Mouse (Mus musculus): ENCODE data around the gene Pigk.
A peak's percentile ranks its signal among the peaks of the same experiment; 100 is the strongest.

Gene Pigk

DNA sequence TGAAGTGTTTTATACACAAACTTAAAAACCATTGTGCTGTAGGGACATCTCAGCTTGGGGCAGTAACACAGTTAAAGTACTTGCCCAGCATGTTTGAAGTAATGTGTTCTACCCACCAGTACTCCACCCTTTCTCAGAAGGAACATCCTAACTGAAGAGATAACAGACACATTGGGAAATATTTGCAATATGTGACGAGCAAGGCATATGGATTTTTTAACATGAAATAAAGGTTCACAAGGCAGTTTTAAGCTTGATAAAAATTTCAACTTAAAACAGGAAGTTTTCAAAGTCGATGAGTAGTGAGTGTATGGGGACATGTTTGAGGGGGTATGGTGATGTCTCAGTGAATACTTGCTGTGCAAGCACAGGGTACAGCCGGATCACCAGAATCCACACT lies 222.4 kb downstream of the Pigk start:
- no peak for DNase-seq (ENCODE audit: low spot score)

DNA sequence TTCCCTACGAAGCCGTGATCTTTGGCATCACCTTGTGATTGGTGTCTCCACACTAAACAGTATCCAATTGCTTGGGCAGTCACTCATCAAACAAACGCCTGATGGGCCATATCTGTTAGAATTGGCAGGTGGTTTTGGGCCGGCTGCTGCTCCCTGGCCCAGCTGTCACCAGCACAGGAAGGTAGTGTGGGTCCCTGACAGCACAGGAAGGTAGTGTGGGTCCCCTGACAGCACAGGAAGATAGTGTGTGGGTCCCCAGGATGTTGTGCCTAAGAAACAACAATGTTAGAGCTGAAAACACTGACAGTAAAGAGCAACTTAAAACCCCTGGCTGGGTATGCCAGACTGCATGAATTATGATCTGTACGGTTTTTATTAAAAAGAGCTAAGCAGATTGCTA lies 227.8 kb downstream of the Pigk start:
- no peak for DNase-seq (ENCODE audit: low spot score)

DNA sequence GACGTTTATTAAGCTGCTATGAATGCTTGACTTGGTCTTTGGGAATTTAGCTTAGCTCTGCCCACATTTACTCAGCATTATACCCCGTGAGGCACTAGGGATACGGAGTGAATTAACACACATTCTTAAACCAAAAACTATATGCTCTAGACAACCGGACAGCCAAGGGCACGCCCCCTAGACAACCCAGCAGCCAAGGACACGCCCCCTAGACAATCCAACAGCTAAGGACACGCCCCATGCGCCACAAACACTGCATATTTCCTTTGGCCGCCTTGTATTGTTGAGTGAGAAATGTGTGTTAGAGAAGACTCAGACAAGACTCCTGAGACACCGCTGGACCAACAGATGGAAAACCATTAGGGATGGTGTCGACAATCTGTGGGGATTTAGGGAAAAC lies 229.1 kb downstream of the Pigk start:
- DNase-seq (ENCODE audit: low spot score) = no peak

DNA sequence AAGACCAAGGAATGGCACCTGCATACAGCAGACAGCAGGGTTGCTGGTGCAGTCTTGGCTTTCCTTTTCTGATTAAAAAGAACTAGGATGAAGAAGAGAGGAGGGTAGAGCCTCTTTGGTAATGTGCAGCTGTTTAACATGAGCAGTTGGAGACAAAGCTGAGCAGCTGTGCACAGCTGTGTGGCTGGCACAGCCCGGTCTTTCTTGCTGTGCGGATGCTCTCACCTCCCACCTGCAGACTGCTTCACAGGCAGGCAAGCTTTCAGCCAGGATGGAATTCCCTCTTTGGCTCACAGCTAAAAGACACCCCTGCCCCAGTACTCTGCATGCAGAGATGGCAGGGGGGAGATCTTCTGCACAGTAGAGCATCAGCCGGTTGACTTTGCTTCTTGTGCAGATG lies 230.9 kb downstream of the Pigk start:
- DNase-seq (ENCODE audit: low spot score) = no peak

DNA sequence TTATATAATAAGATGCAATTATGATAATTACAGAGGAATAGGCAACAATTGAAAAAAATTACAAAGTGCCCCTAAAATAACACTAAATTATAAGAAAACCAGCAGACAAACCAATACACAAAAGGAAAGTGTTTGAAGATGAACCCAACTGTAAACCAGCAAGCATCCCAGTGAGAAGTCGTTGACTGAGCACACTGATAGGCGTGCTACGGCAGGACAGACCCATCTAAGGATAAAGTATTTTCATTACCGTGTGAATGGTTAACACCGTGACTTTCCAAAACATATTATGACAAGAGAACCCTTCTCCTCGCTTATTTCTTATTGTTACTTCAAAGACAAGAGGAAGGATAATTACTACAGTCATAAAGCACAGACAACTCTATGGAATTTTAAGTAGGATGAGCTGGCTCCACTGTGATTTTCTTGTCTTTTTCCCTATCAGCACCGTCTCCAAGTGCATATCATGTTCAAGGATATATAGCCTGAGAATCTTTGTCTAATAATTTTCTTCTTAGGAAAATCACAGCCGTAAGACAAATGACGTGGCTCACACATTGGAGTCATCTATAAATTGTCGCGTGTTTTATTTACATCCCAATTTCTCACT lies 233.2 kb downstream of the Pigk start:
- no peak for DNase-seq (ENCODE audit: low spot score)

DNA sequence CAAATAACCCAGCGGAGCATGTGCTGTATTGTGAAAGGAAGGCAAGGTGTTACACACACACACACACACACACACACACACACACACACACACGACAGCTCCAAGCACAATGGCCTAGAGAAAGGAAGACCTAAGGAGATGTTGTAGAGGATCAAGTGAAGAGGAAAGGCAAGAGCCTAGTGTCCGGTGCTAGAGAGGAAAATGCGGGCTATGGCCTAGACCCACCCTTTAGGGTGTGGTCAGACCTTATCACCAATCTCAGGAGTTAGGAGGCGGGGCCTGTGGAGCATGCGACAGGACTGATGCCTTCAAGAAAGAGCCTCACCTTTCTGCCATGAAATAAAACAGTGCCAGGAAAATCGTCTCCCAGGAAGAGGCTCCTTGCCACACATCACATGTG lies 234.7 kb downstream of the Pigk start:
- no peak for DNase-seq (ENCODE audit: low spot score)

DNA sequence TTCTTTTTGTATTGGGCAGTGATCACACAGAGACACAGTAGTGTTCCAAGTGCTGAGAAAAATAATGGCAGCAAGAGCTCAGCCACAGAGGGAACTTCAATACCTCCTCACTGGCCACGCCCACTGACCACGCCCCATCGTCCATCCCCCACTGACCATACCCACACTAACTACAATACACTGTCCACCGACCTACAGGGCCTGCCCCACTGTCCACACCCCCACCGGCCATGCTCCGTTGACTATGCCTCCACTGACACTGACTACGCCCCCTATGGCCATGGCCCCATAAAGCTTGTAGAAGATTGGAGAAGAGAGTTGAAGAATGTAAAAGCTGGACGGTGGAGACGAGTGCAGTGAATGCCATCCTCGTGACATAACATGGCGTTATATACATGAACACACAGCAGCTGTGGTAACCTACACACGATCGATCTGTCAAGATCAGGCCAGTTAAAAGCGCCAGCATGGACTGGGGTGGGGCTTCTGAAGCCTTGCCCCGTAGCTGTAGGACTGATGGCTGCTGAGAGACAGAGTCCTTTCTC lies 235.4 kb downstream of the Pigk start:
- no peak for DNase-seq (ENCODE audit: low spot score)

DNA sequence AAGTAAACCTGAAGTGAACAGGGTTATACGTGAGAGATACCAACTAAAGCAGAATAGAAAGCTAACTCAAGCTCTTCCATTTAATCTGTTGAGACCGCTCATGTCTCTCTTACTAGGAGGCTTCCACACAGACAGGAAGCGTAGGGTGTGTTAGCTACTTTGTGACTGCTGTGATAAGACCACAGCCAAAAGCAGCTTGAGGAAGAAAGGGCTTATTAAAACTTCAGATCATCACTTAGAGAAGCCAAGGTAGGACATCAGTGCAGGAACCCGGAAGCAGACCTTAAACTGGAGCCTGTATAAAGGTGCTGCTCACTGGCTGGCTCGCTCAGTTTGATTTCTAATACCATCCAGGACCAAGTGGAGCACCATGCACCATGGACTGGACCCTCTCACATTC lies 236.4 kb downstream of the Pigk start:
- no peak for DNase-seq (ENCODE audit: low spot score)

DNA sequence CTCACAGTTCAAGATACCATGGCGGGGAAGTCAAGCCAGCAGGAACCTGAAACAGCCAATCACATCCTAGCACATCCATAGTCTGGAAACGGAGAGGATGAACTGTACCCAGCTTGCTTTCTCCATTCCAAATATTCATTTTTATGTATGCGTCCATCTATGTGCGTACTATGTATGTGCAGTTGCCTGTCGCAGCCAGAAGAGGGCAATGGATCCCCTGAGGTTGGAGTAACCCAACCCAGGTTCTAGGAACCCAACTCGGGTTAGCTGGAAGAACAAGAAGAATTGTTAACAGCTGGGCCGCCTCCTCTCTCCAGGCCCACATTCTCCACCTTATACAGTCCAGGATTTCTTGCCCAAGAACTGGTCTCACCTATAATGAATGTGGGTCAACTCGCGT lies 237.0 kb downstream of the Pigk start:
- DNase-seq (ENCODE audit: low spot score) = no peak

DNA sequence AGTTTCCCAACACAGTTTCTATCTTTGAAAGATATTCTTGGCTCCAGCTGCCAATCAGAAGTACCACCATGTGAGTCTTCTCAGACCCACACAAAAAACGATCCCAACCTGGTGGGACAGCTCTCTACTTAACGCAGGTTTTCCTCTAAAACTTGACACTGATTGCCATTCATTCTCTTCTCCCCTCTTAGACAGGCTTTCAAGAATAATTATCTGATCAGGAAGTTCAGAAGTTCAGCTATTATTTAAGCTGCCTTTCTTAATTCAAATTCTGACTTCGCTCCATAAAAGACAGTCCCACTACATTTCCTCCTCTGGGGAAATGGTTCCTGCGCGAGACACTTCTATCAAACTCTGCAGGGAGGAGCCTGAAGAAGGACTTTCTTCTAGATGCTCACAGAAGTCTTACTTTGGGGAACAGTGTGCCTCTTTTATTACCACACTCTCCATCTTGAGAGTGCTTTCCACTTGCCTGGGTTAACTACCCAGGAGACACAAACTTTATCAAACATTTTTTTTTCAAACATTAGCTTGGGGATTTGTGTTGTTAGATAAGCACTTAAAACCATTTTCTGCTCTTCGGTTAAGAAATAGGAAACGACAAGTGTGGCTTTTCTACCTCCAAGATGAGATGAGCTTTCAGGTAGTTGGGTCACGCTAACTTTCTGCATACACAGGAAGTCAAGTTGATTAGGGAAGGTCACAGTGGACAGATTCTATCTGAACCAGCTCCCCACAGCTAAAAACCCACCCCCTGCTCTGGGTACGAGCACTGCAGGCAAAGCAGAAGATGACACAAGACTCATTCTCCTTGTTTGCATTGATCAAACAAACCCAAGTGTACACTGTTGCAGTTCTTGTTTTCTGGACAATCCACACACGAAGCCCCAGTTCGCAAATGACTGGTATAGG lies 238.0 kb downstream of the Pigk start:
- no peak for DNase-seq (ENCODE audit: low spot score)

DNA sequence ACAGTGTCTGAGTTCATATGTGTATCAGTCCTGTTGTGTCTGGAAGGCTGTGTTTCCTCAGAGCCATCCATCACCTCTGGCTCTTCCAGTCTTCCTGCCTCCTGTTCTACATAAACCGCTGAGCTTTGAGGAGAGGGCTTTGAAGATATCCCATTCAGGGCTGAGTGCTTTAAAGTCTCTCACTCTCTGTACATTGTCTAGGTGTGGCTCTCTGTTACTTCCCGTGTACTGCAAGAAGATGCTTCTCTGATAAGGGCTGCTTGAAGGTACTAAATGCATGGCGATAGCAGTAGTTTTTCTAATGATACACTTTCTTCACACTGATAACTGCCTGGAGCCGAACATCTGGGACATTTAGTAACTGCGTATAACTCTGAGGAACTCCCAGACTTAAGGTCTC lies 242.1 kb downstream of the Pigk start:
- DNase-seq (ENCODE audit: low spot score) = no peak

DNA sequence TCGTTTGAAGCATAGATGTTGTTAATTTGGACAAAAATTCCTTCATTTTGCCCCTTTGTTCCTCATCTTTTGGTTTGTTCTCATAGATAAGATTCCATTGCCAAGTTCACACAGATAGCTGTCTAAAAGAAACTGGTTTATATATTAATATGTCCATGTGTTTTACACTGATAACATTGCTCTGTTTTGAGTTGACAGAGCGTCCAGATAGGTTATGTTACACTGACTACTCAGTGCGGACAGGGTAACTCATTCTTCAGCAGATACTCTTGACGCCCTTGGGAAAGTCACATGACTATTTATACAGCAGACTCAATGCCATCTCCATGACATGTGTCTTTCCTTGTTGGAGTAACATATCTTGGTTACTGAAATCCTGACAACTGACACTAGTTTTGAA lies 242.9 kb downstream of the Pigk start:
- no peak for DNase-seq (ENCODE audit: low spot score)

DNA sequence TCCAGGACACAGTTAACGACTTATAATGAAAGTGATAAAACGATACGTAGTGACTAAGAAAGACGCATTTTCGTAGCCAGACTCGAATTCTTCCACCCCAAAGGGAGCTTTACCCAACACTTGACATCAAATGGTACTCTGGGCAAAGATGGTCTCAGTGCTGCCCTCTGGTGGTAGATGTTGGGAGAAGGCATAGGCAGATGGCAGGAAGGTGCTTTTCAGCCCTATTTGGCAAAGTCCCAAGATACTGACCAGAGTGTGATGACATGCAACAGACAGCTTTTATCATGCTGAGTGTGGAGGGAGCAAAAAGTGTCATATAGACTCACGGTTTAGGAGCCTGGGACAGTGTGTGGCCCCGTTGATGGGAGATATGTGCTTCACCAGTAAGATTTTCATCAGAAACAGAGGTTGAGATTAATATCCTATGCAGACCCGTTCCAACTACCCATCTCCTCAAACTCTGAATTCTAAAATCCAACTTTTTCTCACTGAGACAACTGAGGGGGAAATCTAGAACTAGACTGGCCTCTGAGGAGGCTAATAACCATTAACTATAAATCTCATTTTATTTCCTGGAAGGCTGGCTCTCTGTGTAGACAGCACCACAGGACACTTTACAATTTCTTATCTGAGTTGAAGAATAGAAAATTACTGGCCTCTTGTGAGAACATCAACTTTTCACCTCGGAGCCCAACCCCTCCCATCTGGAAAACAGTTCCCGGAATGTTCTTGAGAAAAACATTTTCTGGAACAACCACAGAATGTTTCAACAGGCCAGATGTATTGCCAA lies 244.7 kb downstream of the Pigk start:
- DNase-seq (ENCODE audit: low spot score) = peak; percentile 34

DNA sequence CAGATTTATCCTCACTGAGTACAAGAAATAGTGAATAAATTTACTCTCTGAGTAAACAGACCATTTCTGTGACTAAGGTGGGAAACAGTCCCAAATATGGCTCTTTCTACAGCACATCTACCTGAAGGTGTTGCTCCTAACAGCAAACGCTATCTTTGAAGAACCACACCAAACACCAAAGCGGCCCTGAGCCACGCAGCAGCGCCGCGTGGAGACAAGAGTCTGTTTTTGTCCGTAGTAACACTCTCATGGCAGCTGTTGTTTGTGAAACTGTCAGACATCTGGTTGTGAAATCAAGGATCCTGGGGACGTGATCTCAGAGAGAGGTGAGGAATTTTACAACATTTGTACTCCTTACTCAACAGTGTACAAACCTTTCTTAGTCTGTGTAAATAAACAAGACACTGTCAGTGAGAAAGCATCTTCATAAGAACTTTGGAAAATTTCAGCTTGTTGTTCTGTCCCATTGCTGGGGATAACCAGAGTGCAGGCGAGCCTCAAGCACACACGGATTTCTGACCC lies 248.0 kb downstream of the Pigk start:
- no peak for DNase-seq (ENCODE audit: low spot score)

DNA sequence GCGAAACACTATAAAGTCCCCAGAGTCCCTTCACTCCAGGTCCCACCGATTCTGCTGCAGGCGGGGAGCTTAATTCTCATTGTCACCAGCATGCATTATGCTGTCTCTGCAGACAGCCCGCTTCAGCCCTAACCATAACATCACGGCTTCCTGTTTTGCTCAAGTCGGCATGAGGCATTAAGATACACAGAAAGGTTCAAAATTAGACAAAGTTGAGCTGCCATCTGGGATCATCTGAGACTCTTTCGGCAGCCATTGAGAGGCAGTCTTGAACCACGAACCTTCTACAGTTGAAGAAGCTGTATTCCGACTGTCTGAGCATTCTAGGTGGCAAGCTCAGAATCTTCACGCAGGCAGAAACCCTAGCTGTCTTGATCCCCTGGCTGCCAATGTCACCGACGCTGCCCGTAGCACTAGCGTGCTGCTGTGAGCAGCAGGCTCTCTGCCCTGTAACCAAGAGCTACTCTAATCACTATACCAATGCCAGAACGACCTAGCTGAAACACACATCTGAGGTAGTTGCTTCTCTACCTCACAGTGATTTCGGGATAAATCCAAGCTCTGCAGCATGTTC lies 256.0 kb downstream of the Pigk start:
- DNase-seq (ENCODE audit: low spot score) = no peak

DNA sequence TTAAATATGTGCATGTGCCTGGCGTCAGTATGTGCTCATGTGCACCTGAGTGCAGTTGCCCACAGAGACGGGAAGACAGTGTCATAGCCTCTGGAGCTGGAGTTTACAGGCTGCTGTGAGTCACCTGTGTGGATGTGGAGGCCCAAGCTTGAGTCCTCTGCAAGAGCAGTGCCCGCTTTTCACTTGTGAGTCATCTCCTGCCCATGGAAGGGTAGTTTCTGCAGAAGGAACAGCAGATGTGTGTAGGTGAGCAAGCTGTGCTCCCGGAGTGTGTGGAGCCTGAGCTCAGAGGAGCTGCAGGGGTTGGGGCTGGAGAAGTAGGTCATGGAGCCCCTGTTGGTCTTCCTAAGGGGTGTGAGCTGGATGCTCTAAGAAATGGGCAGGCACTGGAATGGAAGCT lies 257.5 kb downstream of the Pigk start:
- no peak for DNase-seq (ENCODE audit: low spot score)

DNA sequence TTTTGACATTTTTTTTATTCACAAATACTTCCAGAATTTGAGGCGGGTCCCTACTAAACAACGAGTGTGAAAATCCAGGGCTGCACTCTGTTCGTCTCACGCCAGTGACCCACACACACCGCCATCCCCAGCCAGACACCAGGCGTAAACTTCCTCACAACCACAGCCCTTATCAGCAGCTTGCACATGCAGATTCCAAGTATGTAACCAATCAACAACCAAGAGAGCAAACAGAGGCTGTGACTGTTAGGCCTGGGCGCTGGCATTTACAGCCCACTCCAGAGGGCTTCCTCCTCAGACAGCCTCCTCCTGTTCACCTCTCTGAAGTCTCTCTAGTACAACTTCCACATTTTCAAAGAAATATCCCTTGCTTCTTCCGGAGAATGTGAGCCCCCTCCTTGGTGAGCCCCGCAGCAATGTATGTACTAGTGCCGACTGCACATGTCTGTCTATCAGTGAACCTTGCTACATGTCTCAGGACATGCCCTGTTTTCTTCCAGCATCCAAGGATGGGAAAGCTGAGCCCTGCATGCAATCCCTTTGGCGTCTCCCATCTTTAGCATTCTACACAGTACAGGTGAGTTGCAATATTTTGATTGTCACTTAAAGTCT lies 265.7 kb downstream of the Pigk start:
- DNase-seq (ENCODE audit: low spot score) = no peak

DNA sequence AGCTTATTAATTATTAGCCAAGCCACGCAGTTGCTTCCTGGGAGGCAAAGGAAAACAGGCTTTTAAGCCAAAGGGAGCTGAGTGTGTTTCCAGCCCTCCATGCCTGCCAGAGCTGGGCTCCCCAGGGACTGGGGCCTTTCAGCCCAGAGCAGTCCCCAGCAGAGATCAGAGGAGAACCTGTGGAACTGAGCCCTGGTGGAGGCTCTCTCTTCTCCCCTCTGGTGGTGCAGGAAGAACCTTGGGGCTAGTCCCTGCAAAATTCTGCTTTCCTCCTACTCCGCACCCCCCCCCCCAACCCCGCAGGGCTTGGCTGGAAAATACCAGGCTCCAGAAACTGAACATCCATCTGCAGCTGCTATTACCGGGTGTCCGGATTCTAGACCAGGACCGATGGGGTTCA lies 266.5 kb downstream of the Pigk start:
- DNase-seq (ENCODE audit: low spot score) = no peak

DNA sequence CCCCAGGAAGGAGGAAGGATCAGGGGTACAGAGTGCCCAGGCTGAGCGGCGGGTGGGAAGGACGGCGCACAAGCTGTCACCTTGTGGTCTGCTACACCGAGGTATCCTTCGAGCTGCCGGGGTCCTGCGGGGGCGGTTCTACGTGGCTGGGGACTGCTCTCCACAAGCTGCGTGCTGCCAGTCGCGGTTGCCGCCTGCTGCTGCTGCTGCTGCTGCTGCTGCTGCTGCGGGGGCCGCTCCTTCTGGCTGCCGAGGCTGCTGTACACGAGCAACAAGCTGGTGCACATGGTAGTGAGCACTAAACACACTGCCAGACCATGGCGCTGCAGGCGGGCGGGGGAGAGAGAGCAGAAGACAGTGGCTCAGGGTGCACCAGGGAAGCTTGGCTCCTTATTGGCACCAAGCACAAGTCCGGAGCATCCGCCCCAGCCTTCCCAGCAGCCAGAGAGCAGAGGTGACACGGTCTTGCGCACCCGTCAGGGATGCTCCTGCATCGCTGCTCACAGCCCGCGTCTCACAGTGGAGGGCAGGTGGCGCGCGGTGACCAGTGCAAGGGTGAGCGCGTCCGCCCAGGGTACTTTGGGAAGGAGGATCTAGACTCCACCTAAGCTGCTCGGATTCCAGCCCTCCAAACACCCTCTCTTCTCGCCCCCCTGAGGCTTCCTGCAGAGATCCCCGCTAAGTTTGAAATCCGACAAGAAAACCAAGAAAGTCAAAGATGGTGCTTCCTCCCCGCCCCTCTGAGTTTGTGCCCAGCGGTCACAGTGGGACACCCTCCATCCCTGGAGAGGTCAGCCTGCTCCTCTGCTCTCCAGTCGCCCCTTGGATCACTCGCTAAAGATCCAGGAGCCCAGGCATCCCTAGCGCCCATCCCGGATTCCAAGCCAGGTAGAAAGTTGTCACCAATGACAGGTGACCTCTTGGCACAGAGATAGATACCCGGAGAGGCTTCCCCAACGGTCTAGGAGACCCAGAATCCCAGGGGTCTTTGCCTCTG lies 267.4 kb downstream of the Pigk start:
- DNase-seq (ENCODE audit: low spot score) = peak; percentile 1

DNA sequence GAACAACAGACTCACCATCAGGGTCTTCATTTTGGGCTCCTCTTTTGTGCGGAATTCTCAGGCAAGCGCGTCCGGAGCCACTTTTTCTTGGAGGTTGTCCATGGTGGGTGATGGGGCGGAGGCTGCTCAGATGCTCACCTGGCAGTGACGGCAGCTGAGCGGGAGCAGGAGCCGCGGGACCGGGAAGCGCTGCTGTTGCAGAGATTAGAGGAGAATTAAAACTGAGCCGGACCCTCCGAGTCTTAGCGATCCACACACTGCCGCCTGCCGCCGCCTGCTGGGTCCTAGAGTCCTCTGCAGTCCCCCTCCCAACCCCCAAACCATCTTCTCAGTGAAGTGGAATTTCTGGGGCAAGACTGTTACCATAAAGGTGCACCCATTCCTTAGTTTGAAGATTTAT lies 268.1 kb downstream of the Pigk start, which contains the start of gene St6galnac5:
TSS of gene St6galnac5 (minus strand) at position 259 of the 400 bp plus-strand sequence.
- DNase-seq (ENCODE audit: low spot score) = no peak

All from ovary, postnatal 14 days (tissue).